Mouse (Mus musculus) naive thymus-derived CD4-positive, alpha-beta T cell, adult 2 months (primary cell): ENCODE data around the gene Cnnm3.

Experiments
- DNase-seq: peaks from one replicate; pipeline ENCODE4 v3.0.0-alpha.2; 2011; ENCODE audit warnings: low read depth

Gene Cnnm3

GRCm38 (mm10) chr1:36511289-36512021, at the start of gene Cnnm3:
Gene Cnnm3 (plus strand): TSS chr1:36511867.
- peak; percentile 99 for DNase-seq

- no peak for DNase-seq
Measured at GRCm38 (mm10) chr1:36465641-36466160, 46.0 kb upstream of the Cnnm3 start.

- DNase-seq: no peak
Measured at GRCm38 (mm10) chr1:36467446-36467845, 44.2 kb upstream of the Cnnm3 start.

- DNase-seq: no peak
Measured at GRCm38 (mm10) chr1:36469811-36470444, 41.7 kb upstream of the Cnnm3 start.

GRCm38 (mm10) chr1:36471181-36472105, 40.2 kb upstream of the Cnnm3 start, which contains the start of gene Cnnm4:
Gene Cnnm4 (plus strand): TSS chr1:36471620.
- peak; percentile 89 for DNase-seq

GRCm38 (mm10) chr1:36472106-36472440, 39.6 kb upstream of the Cnnm3 start:
- no peak for DNase-seq

- DNase-seq: peak; percentile 23
Measured at GRCm38 (mm10) chr1:36473211-36473780, 38.4 kb upstream of the Cnnm3 start.

GRCm38 (mm10) chr1:36474646-36475045, 37.0 kb upstream of the Cnnm3 start:
- no peak for DNase-seq

- no peak for DNase-seq
Measured at GRCm38 (mm10) chr1:36475480-36476110, 36.1 kb upstream of the Cnnm3 start.

GRCm38 (mm10) chr1:36476426-36476825, 35.2 kb upstream of the Cnnm3 start:
- DNase-seq: no peak

GRCm38 (mm10) chr1:36478343-36478795, 33.3 kb upstream of the Cnnm3 start:
- no peak for DNase-seq

- no peak for DNase-seq
Measured at GRCm38 (mm10) chr1:36479903-36480899, 31.5 kb upstream of the Cnnm3 start.

GRCm38 (mm10) chr1:36483825-36484224, 27.8 kb upstream of the Cnnm3 start:
- no peak for DNase-seq

GRCm38 (mm10) chr1:36485080-36485479, 26.6 kb upstream of the Cnnm3 start:
- DNase-seq: no peak

- DNase-seq: no peak
Measured at GRCm38 (mm10) chr1:36487111-36487510, 24.6 kb upstream of the Cnnm3 start.

GRCm38 (mm10) chr1:36489661-36490060, 22.0 kb upstream of the Cnnm3 start:
- no peak for DNase-seq

GRCm38 (mm10) chr1:36492416-36493139, 19.1 kb upstream of the Cnnm3 start:
- no peak for DNase-seq

GRCm38 (mm10) chr1:36493299-36493698, 18.4 kb upstream of the Cnnm3 start:
- DNase-seq: no peak

- no peak for DNase-seq
Measured at GRCm38 (mm10) chr1:36496719-36497118, 14.9 kb upstream of the Cnnm3 start.
